Mouse (Mus musculus): Measurements from ENCODE around the gene Spry2. TPM values are rescaled to one million over a fixed set of nuclear protein-coding genes. Genes with fewer than 3 reads are reported as not detected.

Spry2 gene
- polyA plus RNA-seq, 1 experiment from 2014 or later, result 49.2 TPM

- WGBS, result 91% methylated on average over 7 of the region's 7 CpGs
- H3K27me3 ChIP-seq (ENCODE audit: control insufficient read depth, insufficient read depth, low read length), result no peaks in the 10 kb centered on the region
- DNase-seq (ENCODE audit: low spot score) (peak; percentile 53), ATAC-seq (ENCODE audit: low FRiP score, low TSS enrichment) (no peak)
- H3K36me3 ChIP-seq (ENCODE audit: control insufficient read depth, insufficient read depth, low read length), result no peaks in the 10 kb centered on the region
- H3K4me3 ChIP-seq (ENCODE audit: low read depth, low read length), result no peak overlapping the region
- H3K4me2 ChIP-seq (replicated peaks; ENCODE audit: low read depth), result no peak overlapping the region
- H3K9me3 ChIP-seq (ENCODE audit: control insufficient read depth, low read length), result no peaks in the 10 kb centered on the region
- no peak overlapping the region for H3K27ac ChIP-seq (replicated peaks)
- TF ChIP-seq EP300 (optimal IDR thresholded peaks at IDR 0.05) (no peak), CTCF (IDR thresholded peaks at IDR 0.05; ENCODE audit: low read depth) (peak; percentile 73)
- no peak overlapping the region for H3K9ac ChIP-seq (ENCODE audit: low read length)
- no peaks in the 10 kb centered on the region for H3K4me1 ChIP-seq (replicated peaks; ENCODE audit: control insufficient read depth, insufficient read depth)
These were observed 6.2 kb upstream of the Spry2 start for GRCm38 (mm10) chr14:105902807-105903206.

GRCm38 (mm10) chr14:105900841-105901240 is 4.2 kb upstream of the Spry2 start:
- H3K27ac ChIP-seq (replicated peaks), result no peak overlapping the region

GRCm38 (mm10) chr14:105899116-105899515 is 2.5 kb upstream of the Spry2 start:
- H3K36me3 ChIP-seq (ENCODE audit: control insufficient read depth, insufficient read depth, low read length), result no peaks in the 10 kb centered on the region
- H3K4me2 ChIP-seq (replicated peaks; ENCODE audit: low read depth), result peak overlapping the region; percentile 75
- H3K27ac ChIP-seq (replicated peaks), result no peak overlapping the region
- H3K27me3 ChIP-seq (ENCODE audit: control insufficient read depth, insufficient read depth, low read length), result no peaks in the 10 kb centered on the region
- WGBS, result 17% methylated on average over 11 of the region's 11 CpGs
- H3K9ac ChIP-seq (ENCODE audit: low read length), result peak overlapping the region; percentile 75; the same call in 1 of the 2 replicates
- ATAC-seq (ENCODE audit: low FRiP score, low TSS enrichment) (no peak), DNase-seq (ENCODE audit: low spot score) (no peak)
- no peaks in the 10 kb centered on the region for H3K9me3 ChIP-seq (ENCODE audit: control insufficient read depth, low read length)
- no peak for TF ChIP-seq EP300 (optimal IDR thresholded peaks at IDR 0.05)
- TF ChIP-seq CTCF (IDR thresholded peaks at IDR 0.05; ENCODE audit: low read depth), result no peak
- H3K4me3 ChIP-seq (ENCODE audit: low read depth, low read length), result peak overlapping the region; percentile 60
- no peaks in the 10 kb centered on the region for H3K4me1 ChIP-seq (replicated peaks; ENCODE audit: control insufficient read depth, insufficient read depth)

More at GRCm38 (mm10) chr14:105900841-105901240, 4.2 kb upstream of the Spry2 start:
- no peak overlapping the region for H3K9ac ChIP-seq (ENCODE audit: low read length)
- ATAC-seq (ENCODE audit: low FRiP score, low TSS enrichment), result no peak
- WGBS, result 77% methylated on average over 3 of the region's 3 CpGs
- no peak overlapping the region for H3K4me3 ChIP-seq (ENCODE audit: low read depth, low read length)
- DNase-seq (ENCODE audit: low spot score), result no peak
- H3K27me3 ChIP-seq (ENCODE audit: control insufficient read depth, insufficient read depth, low read length), result no peaks in the 10 kb centered on the region
- H3K4me1 ChIP-seq (replicated peaks; ENCODE audit: control insufficient read depth, insufficient read depth), result no peaks in the 10 kb centered on the region
- no peak overlapping the region for H3K4me2 ChIP-seq (replicated peaks; ENCODE audit: low read depth)
- no peak for TF ChIP-seq CTCF (IDR thresholded peaks at IDR 0.05; ENCODE audit: low read depth)
- TF ChIP-seq EP300 (optimal IDR thresholded peaks at IDR 0.05), result no peak
- H3K9me3 ChIP-seq (ENCODE audit: control insufficient read depth, low read length), result no peaks in the 10 kb centered on the region
- H3K36me3 ChIP-seq (ENCODE audit: control insufficient read depth, insufficient read depth, low read length), result no peaks in the 10 kb centered on the region

- Histone ChIP-seq H3K9me3 (ENCODE audit: control insufficient read depth, low read length) (no peaks in the 10 kb centered on the region), H3K36me3 (ENCODE audit: control insufficient read depth, insufficient read depth, low read length) (no peaks in the 10 kb centered on the region), H3K9ac (ENCODE audit: low read length) (peak overlapping the region; percentile 75), H3K4me2 (replicated peaks; ENCODE audit: low read depth) (peak overlapping the region; percentile 75), H3K4me1 (replicated peaks; ENCODE audit: control insufficient read depth, insufficient read depth) (no peaks in the 10 kb centered on the region), H3K27ac (replicated peaks) (peak overlapping the region; percentile 99), H3K4me3 (ENCODE audit: low read depth, low read length) (peak overlapping the region; percentile 60), H3K27me3 (ENCODE audit: control insufficient read depth, insufficient read depth, low read length) (no peaks in the 10 kb centered on the region)
- ATAC-seq (ENCODE audit: low FRiP score, low TSS enrichment), result peak; percentile 48
- TF ChIP-seq CTCF (IDR thresholded peaks at IDR 0.05; ENCODE audit: low read depth) (peak; percentile 91), EP300 (optimal IDR thresholded peaks at IDR 0.05) (no peak)
- DNase-seq (ENCODE audit: low spot score), result peak; percentile 89
- WGBS, result under 1% methylated on average over 56 of the region's 58 CpGs
These were observed 1.9 kb upstream of the Spry2 start for GRCm38 (mm10) chr14:105898266-105899111.

- Histone ChIP-seq H3K27me3 (ENCODE audit: control insufficient read depth, insufficient read depth, low read length) (no peaks in the 10 kb centered on the region), H3K4me2 (replicated peaks; ENCODE audit: low read depth) (peak overlapping the region; percentile 75), H3K4me1 (replicated peaks; ENCODE audit: control insufficient read depth, insufficient read depth) (no peaks in the 10 kb centered on the region), H3K4me3 (ENCODE audit: low read depth, low read length) (peak overlapping the region; percentile 60), H3K36me3 (ENCODE audit: control insufficient read depth, insufficient read depth, low read length) (peaks cover 5% of the 10 kb centered on the region), H3K9me3 (ENCODE audit: control insufficient read depth, low read length) (no peaks in the 10 kb centered on the region), H3K27ac (replicated peaks) (peak overlapping the region; percentile 99), H3K9ac (ENCODE audit: low read length) (peak overlapping the region; percentile 75)
- DNase-seq (ENCODE audit: low spot score), result peak; percentile 84
- WGBS, result under 1% methylated on average over 20 of the region's 28 CpGs
- TF ChIP-seq EP300 (optimal IDR thresholded peaks at IDR 0.05), result no peak
- TF ChIP-seq CTCF (IDR thresholded peaks at IDR 0.05; ENCODE audit: low read depth), result no peak
- peak; percentile 56 for ATAC-seq (ENCODE audit: low FRiP score, low TSS enrichment)
These were observed 1.0 kb upstream of the Spry2 start for GRCm38 (mm10) chr14:105897569-105898101.
